Mouse (Mus musculus): ENCODE results near the gene Ly86. TPM values are rescaled to one million over a fixed set of nuclear protein-coding genes. Genes with fewer than 3 reads are reported as not detected.

Ly86 gene
- polyA plus RNA-seq, 1 experiment = not detected

DNA sequence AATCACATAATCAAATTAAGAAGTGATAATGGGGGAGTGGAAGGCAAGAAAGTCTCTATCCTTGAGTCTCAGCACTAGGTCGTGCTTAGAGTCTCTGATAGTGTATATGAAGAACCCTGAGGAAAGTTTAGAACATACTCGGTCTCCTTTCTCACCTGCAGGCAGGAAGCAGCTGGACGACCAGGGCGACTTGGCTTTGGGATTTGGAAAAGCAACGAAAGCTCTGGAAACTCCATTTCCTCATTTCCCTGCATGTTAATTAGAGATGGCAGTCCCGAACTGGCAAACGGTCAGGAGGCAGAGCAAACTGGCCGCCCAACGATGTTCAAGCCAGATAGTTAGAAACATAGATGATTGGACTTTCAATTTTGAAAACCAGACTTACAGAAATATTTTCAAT is 89.8 kb downstream of the Ly86 start:
- no peak for TF ChIP-seq GATA1 (IDR thresholded peaks at IDR 0.05; ENCODE audit: low read length)

DNA sequence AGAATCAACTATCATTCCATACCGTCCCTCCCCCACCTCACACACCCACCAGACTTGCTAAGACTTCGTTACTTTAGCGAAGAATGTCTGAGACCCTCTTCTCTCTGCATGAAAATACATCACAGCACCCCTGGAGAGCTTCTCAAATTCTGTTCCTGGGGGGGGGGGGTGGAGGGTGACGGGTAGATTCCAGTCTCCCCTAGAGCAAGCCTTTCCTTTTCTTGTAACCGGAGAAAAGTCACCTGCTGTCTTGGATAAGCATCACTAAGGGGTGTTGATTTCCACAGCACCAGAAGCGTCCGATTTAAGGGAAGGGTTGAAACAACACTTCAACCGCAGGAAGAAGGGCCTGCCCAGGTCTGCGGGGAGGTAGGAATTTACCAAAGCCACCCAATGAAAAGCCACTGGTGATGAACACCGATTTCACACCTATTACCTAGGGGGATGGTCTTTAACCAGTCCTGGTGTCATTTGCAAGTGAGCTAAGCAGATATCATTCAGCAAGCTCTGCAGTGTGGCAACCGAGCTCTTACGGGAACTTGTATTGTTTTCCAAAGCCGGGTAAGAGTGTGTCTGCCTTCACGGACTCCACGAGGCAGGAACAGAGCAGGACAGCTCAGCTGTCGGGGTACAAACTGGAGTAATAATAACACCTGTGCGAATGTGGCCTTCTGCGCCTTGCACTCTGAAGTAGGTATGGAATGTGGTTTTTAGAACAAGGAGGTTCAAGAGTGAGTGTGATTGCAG is 91.4 kb downstream of the Ly86 start:
- TF ChIP-seq GATA1 (IDR thresholded peaks at IDR 0.05; ENCODE audit: low read length) = no peak

DNA sequence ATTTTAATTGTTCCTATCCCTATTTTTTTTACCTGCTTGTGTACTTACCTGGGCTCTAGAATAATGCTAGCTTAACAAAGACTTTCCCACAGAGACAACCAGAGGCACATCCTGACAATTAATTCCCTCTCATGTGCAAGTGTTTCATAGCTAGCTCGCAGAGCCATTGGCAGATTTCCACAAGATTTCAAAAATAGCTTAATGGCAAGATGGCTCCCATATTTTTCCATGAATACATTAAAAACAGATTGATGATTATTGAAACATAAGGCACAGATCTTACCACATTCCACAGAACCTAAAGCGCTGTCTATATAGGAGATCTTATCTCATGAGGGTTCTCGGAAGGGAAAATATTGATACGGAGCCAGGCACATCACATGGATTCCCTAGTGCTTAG is 93.8 kb downstream of the Ly86 start:
- no peak for TF ChIP-seq GATA1 (IDR thresholded peaks at IDR 0.05; ENCODE audit: low read length)

DNA sequence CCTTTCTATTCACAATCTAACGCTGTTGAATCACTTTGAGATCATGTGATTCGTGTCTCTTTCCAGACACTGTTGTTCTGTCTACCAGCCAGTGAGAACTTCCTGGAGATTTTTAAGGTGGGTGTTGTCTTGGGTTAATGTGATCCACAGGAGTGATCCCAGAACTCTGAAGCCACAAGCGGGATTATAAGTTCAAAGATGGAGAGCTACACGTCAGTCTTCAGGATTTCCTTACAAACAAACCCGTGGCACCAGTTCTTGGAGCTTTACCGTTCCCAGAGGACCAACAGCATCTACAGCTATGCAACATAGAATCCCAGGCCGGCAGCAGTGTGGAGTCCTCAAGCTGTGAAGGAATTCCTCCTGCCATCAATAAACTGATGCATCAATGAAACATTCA is 94.5 kb downstream of the Ly86 start:
- no peak for TF ChIP-seq GATA1 (IDR thresholded peaks at IDR 0.05; ENCODE audit: low read length)

DNA sequence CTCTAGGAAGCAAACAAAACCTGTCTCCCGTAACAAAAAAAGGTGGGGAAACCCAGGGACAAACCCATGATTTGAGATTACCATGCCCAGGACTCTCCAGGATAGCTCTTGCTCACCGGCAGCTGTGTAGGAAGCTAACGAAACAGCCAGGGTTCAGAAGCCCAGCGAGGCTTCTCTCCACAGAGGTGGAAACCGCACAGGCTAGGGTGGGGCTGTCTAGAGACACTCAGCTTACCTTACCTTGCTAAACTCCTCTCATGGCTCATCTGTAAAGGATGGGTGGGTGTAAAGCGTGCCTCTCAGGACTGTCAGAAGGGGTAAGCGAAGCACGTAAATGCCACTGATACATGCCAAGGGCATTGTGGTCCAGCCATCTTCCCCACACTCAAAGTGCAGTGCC is 94.9 kb downstream of the Ly86 start:
- TF ChIP-seq GATA1 (IDR thresholded peaks at IDR 0.05; ENCODE audit: low read length) = no peak

DNA sequence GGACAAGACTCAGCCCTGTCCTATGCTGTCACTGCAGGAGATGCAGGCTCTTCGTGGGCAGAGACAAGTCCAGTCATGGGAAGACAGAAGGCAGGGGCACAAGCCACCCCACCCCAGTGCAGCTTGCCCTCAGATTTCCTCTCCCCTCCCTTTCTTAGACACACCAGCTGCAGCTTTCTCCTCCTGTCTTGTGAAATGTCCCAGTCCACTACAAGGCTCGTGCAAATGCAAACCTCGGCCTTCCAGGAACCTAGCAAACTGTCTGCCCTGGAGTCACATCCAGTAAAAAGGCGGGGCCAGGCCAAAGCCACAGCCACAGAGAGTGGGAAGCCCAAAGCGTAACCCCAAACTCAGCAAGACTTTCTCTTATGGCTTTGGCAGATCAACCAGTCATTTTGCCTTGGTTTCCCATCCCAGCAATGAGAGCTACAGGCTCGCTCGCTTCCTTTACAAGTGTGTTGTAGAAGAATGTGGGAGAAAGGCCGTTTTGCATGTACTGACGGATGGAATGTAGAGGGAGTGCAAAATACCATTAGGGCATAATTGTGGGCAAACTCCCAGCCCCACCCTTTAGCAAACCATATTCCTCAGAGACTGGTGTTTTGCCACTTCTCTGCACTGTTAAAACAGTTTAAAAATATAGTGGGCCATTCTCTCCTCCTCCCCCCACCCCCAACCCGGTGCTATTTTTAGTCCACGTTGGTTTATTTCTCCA is 95.7 kb downstream of the Ly86 start:
- no peak for TF ChIP-seq GATA1 (IDR thresholded peaks at IDR 0.05; ENCODE audit: low read length)

DNA sequence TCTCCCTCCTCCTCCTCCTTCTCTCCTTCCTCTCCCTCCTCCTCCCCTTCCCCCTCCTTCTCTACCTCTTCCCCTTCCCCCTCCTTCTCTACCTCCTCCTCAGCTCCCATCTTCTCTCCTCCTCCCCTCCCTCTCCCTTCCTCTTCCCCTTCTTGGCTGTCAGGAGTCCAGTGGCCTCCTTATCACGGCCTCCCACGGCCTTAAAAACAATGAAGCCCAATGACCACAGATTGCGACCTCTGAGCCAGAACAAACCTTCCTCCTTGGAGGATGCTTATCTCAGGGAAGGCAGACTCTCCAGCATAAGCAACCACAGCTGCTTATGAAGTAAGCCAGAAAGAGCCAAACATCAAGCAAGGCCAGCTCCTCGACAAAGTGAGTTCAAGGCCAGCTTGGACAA is 97.0 kb downstream of the Ly86 start:
- TF ChIP-seq GATA1 (IDR thresholded peaks at IDR 0.05; ENCODE audit: low read length) = no peak

DNA sequence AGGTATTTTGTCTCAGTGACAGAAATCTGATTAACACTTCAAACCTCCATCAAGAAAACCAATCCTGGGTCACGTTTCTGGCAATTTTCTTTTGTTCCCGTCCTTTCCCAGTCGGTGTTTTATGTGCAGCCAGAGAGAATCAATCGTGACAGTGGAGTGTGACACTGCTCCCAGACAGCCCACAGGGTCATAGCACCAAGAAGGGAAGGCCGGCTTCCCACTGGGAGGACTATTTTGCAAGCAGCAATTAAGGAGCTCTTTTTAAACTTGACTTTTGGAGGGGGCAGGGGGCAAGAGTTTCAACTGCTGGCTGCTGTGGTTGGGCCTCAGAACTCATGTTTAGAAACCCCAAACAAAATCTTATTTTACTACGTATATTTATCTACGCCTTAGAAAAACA is 97.5 kb downstream of the Ly86 start:
- no peak for TF ChIP-seq GATA1 (IDR thresholded peaks at IDR 0.05; ENCODE audit: low read length)

DNA sequence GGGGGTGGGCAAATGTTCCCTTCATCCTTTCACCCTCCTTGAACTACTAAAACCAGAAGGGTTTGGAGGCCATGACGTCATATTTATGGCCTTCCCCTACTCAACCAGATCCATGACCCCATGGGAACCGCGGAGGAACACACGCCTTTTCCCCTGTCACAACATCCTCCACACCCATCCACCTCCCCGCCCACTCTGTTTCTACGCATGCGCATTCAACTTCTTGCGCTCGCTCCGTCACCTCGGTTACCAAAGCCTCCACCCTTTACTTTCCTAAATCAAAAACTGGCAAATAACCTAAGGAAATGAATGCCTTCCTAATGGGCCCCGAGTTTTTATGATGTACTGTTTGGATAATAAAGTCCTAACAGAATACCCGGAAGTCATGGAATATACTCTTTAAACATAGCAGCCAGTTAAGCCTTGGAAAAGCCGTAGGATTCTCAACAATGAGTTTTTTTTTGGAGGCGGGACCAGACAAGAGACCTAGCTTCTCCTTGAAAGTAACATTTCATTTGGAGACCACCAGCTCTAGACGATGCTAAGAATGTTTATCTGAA is 101.8 kb downstream of the Ly86 start:
- TF ChIP-seq GATA1 (IDR thresholded peaks at IDR 0.05; ENCODE audit: low read length) = no peak

DNA sequence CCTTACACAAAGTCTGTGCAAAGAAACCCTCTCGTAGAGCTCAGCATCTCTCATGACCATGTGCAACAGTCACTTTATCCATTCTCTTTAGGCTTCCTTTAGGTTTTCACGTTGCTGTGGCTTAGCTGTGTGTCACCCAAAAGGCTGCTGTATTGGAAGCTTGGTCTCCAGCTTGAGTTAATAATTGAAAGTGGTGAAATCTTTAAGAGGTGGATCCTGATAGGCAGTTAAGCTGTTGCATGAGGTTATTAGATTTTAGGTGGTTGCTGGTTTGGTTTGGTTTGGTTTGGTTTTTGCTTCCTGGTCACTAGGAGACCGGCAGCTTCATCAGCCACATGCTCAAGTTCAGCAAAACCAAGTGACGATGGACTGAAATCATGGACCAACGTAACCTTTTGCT is 106.0 kb downstream of the Ly86 start:
- no peak for TF ChIP-seq GATA1 (IDR thresholded peaks at IDR 0.05; ENCODE audit: low read length)

DNA sequence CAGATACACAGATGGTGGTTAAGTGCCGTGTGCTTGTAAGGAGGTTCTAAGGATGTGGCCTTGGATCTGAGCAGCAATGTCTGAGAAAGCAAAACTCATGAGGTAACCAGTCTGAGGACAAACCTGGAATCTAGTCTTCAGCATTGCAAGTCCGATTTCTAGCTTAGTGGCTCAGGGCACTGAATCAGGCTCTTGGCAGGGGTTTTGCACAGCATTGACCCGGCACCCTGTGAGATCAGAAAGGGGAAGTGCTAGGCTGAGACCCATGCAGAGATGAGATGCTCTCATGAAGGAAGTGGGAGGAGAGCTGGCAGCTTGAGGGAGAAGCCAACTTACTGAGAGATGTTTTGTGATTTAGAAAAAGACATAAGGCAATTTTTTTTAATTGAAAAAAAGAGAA is 106.5 kb downstream of the Ly86 start:
- TF ChIP-seq GATA1 (IDR thresholded peaks at IDR 0.05; ENCODE audit: low read length) = no peak

DNA sequence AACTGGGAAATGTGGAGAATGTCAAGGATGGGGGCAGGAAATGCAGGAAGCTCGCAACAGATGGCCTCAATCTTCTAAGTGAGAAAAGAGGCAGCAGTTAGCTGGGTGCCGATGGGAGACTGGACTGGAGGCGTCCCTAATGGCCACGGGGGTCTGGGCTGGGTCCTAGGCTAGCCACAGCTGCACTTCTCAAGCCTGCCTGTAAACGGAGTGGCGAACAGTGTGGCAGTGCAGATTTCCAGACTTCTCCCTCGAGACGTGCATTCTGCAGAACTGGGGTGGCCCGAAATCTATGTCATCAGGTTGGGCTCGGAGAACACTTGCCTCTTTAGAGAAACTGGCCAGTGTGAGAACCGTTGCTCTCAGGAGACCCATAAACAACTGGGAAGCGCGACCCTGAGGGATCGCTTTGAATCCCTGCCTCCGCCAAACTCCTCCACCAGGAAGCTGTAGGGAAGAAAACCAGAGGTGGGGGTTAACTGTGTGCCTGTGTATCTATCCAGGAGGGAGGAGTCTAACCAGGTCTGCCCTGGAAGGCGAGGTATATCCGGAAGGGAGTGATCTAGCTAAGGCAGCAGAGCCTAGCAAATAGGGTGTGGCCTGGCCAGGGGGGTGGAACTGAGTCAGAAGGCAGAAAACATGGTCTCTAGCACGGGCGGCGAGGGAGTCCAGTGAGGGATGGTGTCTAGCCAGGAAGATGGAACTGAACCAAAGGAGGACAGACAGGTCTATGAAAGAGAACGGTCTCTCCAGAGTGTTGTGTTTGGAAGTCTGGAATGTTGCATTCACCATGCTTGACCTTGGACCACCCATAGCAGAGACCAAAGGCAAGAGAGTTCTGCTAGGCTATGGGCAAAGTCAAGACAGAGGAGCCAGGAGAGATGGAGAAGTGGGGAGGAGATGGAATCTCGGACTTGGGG is 107.3 kb downstream of the Ly86 start:
- TF ChIP-seq GATA1 (IDR thresholded peaks at IDR 0.05; ENCODE audit: low read length) = no peak

DNA sequence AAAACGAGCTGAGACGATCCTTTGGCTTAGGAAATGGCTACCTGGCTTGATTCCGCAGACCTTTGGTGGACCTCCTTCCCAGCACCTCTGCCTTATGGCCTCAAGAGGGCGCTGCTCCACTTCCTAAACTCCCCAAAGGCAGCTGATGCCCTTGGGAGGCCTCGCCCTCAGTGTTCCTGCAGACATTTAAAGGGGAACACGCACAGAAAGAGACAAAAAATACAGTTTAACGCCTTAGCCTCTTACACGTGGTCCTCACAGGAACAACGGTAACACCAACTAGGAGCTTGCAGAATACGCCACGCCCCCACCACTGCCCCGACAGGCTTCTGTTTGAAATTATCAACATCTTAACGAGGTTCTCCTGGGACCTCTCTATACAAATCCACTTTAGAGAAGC is 108.2 kb downstream of the Ly86 start:
- no peak for TF ChIP-seq GATA1 (IDR thresholded peaks at IDR 0.05; ENCODE audit: low read length)

DNA sequence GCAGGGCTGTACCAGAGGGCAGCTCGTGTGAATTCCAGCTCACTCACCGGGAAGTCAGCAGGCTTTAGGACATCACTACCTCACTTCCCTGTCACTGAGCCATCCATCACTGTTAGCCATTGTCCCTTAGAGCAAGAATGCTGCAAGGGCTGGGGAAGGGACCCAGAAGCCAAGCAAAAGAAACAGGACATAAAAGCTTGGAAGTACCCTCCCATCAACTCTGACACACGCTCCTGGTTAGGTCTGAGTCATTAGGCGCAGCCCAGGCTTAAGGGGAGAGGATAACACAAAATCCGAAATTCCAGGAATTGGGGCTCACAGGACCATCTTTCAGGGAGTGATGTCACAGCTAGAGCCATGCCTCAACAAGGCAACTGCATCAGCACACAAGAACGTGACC is 109.3 kb downstream of the Ly86 start:
- TF ChIP-seq GATA1 (IDR thresholded peaks at IDR 0.05; ENCODE audit: low read length) = no peak

DNA sequence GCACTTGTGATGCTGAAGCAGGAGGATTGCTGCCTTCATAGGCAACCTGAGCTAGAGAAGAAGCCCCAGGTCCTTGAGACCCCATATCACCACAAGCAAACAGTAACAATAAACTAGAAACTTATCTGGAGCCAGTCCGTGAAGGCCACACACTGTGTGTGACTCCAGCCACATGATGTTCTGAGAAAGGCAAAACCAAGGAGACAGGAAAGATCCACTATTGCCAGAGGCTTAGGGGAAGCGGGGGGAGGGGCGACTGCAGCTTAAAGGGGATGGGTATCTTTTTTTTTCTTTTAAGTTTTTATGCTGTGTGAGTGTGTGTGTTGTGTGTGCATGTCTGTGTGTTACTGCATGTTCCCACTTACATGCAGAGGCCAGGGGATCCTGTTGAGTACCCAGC is 110.6 kb downstream of the Ly86 start:
- TF ChIP-seq GATA1 (IDR thresholded peaks at IDR 0.05; ENCODE audit: low read length) = no peak
